ENCODE assay signal across 19 mouse cellular contexts in the genomic region with DNA sequence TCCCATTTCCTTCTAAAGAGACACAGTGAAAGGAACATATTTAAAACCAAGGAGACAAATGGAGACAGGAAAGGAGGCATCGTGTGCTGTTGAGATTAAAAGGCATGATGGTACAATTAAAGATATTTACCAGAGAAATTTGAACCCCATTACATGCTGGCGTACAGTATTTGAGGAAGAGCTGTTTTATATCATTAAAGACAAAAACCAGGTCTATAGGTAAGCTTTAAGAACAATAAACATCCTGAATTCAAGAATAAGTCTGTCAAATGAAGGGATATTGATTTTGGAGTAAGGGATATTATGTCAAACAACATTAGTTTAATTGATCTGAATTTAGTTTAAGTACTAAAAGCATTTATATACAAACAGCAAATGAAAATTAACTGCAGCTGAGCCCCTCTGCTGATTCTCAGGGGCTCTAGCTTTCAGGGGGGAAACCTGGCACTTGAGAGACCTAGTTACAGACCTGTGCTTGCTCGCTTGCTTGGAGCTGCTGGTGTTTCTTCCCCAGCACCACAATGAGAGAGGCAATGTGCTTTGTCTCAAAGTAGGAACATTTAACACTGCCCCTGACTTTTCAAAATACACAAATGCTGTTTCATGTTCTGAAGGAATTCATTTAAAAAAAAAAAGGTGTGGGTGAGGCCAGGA.
"Had no signal": no experiment of that assay in that cellular context is flagged by ENCODE, and none has a peak within 500 bp of the region (broad histone marks: within the 10 kb centered on the region; RNA-seq: fewer than 3 reads in every experiment).

No protein-coding gene starts in this region.

- H3K4me1 ChIP-seq: liver, embryonic 13.5 days; lung, embryonic 15.5 days; megakaryocyte, embryonic 14.5 days; midbrain, embryonic 15.5 days had no signal

- H3K9me3 ChIP-seq: limb, embryonic 12.5 days; liver, embryonic 13.5 days; lung, embryonic 15.5 days; midbrain, embryonic 15.5 days; neural tube, embryonic 13.5 days had no signal

- H3K4me3 ChIP-seq: limb, embryonic 12.5 days; liver, embryonic 13.5 days; lung, embryonic 15.5 days; megakaryocyte, embryonic 14.5 days; midbrain, embryonic 15.5 days; neural tube, embryonic 13.5 days had no signal

- H3K27me3 ChIP-seq: limb, embryonic 12.5 days; liver, embryonic 13.5 days; lung, embryonic 15.5 days; megakaryocyte, embryonic 14.5 days; midbrain, embryonic 15.5 days had no signal

- ATAC-seq: hindbrain, postnatal 0 days; liver, postnatal 0 days; midbrain, embryonic 15.5 days had no signal

- H3K36me3 ChIP-seq: limb, embryonic 12.5 days; liver, embryonic 13.5 days; lung, embryonic 15.5 days; midbrain, embryonic 15.5 days; neural tube, embryonic 13.5 days had no signal

- H3K27ac ChIP-seq: hindbrain, postnatal 0 days; limb, embryonic 12.5 days; liver, embryonic 13.5 days; lung, embryonic 15.5 days; macrophage; midbrain, embryonic 15.5 days; neural tube, embryonic 13.5 days had no signal

- DNase-seq: kidney, adult 11 months; kidney, adult 9 months; kidney, postnatal 14 days; layer of hippocampus, adult 9-11 months; layer of hippocampus, postnatal 36 days; liver; liver, embryonic 13.5 days; liver, postnatal 0 days; lung, postnatal 14 days; right cerebral cortex, postnatal 14 days; thymus, postnatal 25 days had no signal

- H3K4me2 ChIP-seq: limb, embryonic 12.5 days; liver, embryonic 13.5 days; lung, embryonic 15.5 days; midbrain, embryonic 11.5 days; midbrain, embryonic 15.5 days; neural tube, embryonic 13.5 days had no signal

- H3K9ac ChIP-seq: limb, embryonic 12.5 days; liver, embryonic 13.5 days; liver, postnatal 0 days; lung, embryonic 15.5 days; midbrain, embryonic 15.5 days; neural tube, embryonic 13.5 days had no signal
